Mouse (Mus musculus) gastrocnemius, postnatal 4 days (tissue): ENCODE data around the gene Fryl. TPM values are rescaled to one million over a fixed set of nuclear protein-coding genes. Genes with fewer than 3 reads are reported as not detected.

Experiments
- total RNA-seq, 2 experiments: library from RNA; stranded (reverse); gene quantifications; 2 replicates each; pipeline ENCODE4 v1.2.3; 2021

Fryl gene
- total RNA-seq, 2 experiments from 2014 or later = 33.7 to 35.8 TPM

Other genes starting within 250 kb of the Fryl start
- not detected for gene Slc10a4, start 249.7 kb downstream of the Fryl start, total RNA-seq
- gene Ociad1, start 36.2 kb upstream of the Fryl start, total RNA-seq = 100 to 1,000 TPM; 179 to 191 TPM
- 10 to 100 TPM; 12.6 to 14.0 TPM for gene Ociad2, start 84.4 kb upstream of the Fryl start, total RNA-seq
- gene Cwh43, start 149.5 kb upstream of the Fryl start, total RNA-seq = under 1 TPM in 1 of 2 experiments, not detected in 1; 0.18 TPM
- gene Dcun1d4, start 224.4 kb upstream of the Fryl start, total RNA-seq = 10 to 100 TPM; 13.2 to 17.5 TPM